Mouse (Mus musculus): ENCODE data around the gene Gps2.
"Not testable (repeated sequence)": the region's sequence is repeated elsewhere in the genome, so short reads cannot be mapped to it uniquely, and the experiment has no call there.

The Gps2 gene

GRCm38 (mm10) chr11:69916652-69917378 is 3.1 kb downstream of the Gps2 start:
- not testable (repeated sequence) for DNase-seq (ENCODE audit: low spot score)

DNA sequence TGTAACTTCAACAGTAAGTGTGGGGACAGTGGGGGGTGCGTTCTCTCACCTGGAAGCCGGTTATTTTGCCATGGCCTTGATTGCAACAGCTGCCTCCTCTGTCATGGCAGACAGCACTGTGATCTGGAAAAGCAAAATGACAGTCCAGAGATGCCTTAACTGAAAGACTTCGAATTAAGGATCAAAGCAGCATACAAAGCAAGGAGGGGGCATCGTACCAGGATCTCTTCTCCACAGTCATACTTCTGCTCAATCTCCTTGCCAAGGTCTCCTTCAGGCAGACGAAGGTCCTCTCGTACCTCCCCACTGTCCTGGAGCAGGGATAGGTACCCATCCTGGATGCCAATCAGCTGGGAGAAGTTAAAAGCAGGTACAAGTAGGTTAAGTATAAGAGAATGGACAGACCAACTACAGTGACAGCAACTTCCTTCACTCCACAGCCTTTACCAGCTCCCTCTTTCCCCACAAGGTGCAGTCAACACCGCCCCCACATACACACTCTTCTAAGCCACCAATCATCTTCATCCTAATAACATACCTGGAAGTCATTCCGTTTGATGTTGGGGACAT is 3.8 kb downstream of the Gps2 start:
- no peak for DNase-seq (ENCODE audit: low spot score)

DNA sequence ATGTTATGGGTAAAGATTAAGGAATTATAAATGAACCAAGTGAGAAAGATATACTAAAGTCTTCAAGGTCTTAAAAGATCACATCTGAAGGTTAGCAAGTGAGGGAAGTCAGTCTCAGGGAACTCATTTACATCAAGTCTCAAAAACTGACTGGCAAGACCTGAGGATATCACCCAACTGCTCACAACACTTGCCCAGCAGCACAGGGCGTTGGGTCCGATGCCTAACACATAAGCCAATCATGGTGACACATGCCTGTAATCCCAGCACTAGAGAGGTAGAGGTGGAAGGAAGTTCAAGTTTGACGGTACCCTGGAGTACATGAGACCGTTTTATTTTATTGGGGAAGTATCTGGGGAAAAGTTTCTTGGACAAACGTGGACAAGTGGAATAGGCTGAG is 4.4 kb downstream of the Gps2 start:
- no peak for DNase-seq (ENCODE audit: low spot score)

- DNase-seq (ENCODE audit: low spot score) = no peak
Measured at GRCm38 (mm10) chr11:69919053-69919452, 5.4 kb downstream of the Gps2 start.

GRCm38 (mm10) chr11:69919661-69920265 is 6.1 kb downstream of the Gps2 start:
- DNase-seq (ENCODE audit: low spot score) = peak; percentile 81

DNA sequence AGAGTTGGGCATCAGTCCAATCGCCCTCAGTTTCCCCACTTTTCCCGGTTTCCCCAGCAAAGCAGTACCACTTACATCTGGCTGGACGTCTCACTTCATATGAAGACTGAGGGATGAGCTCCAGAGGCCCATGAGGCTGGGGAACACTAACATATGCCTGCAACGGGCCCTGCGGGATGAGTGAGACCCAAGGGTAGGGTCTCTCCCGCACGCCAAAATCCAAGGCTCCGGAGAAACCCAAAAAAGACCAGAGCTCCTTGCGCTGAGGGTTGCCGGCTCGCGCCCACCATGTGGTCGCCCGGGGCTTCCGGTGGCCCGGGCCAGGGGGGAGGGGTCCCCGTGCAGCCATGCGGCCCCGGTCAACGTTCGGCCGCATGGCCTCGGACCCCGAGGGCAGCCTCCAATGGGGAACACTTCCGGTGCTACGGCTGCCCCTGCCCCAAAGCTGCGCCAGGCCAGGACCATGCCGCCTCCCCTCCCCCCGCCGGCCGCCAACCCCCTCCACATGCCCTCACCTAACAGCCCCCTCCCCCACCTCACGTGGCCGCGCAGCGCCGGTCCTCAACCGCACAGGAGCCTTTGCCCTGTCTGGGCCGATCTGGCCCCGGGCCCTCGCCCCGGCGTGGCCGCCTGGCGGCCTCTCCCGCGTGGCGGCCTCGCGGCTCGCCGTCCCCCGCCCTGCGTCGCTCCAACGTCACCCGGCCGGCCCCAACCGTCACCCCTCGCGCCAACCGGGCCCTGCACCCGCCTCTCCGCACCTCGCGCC is 6.8 kb downstream of the Gps2 start:
- DNase-seq (ENCODE audit: low spot score) = no peak

DNA sequence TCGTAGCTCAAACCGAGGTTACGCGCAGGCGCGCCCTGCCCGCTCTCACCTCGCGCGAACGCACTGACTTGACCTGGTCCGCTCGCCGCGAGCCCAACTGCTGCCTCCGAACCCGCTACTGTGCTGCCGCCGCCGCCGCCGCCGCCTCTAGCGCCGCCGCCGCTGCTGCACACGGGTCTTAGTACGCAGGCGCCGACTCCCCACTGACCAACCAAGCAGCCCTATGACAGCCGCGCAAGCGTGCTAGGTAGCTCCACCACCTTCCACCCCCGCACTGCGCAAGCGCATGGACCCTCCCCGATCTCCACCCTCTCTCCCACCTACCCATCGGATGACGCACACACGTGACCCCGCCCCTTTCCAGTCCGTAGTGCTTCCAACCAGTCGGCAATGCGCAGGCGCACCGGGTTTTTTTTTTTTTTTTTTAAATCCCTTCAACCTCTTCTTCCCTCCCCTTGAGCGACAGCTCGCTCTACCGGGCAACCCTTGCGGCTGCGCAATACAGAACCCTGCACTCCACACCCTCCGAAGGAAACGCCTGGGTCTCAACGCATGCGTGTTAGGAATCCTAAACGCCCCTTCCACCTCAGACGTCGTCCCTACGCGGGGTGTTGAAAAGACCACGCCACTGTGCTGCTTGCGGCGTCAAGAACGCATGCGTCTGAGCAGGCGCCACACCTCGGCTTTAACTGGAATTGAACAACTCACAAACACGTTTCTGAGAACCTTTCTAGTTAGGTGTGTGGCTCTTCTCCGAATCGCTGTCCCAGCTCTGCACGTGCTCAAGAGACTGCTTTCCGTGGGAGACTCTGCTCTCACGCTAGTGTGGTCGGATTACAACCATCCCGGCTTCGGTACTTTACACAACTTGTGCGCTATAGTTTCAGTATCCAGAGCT is 7.7 kb downstream of the Gps2 start, which contains the start of gene Eif5a:
TSS of gene Eif5a (minus strand) at position 845 of the 898 bp plus-strand sequence.
- peak; percentile 100 for DNase-seq (ENCODE audit: low spot score)

- no peak for DNase-seq (ENCODE audit: low spot score)
Measured at GRCm38 (mm10) chr11:69922012-69922756, 8.5 kb downstream of the Gps2 start.

DNA sequence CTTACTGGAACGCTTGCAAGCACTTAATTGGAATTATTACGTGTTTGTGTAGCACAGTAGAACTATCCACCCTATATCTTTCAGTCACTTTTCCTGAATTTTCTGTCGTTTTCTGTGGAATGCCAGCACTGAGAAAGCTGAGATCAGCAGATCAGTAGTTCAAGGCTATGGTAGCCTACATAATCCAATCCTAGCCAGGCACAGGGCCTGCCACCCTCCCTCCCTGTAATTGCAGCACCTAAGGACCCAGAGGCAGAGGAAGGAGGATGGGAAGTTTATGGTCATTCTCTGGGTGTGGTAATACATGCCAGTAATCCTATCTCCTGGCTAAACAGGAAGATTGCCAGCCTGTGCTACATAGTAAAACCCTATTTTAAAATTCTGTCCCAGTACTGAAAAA is 9.1 kb downstream of the Gps2 start:
- no peak for DNase-seq (ENCODE audit: low spot score)

GRCm38 (mm10) chr11:69927501-69927900 is 13.8 kb downstream of the Gps2 start:
- no peak for DNase-seq (ENCODE audit: low spot score)

- no peak for DNase-seq (ENCODE audit: low spot score)
Measured at GRCm38 (mm10) chr11:69929712-69930111, 16.0 kb downstream of the Gps2 start.

GRCm38 (mm10) chr11:69930176-69930575 is 16.5 kb downstream of the Gps2 start:
- not testable (repeated sequence) for DNase-seq (ENCODE audit: low spot score)

- DNase-seq (ENCODE audit: low spot score) = no peak
Measured at GRCm38 (mm10) chr11:69930967-69931537, 17.4 kb downstream of the Gps2 start.

- DNase-seq (ENCODE audit: low spot score) = no peak
Measured at GRCm38 (mm10) chr11:69931769-69932168, 18.1 kb downstream of the Gps2 start.

GRCm38 (mm10) chr11:69932254-69932653 is 18.6 kb downstream of the Gps2 start:
- no peak for DNase-seq (ENCODE audit: low spot score)

- no peak for DNase-seq (ENCODE audit: low spot score)
Measured at GRCm38 (mm10) chr11:69933066-69933465, 19.4 kb downstream of the Gps2 start.

DNA sequence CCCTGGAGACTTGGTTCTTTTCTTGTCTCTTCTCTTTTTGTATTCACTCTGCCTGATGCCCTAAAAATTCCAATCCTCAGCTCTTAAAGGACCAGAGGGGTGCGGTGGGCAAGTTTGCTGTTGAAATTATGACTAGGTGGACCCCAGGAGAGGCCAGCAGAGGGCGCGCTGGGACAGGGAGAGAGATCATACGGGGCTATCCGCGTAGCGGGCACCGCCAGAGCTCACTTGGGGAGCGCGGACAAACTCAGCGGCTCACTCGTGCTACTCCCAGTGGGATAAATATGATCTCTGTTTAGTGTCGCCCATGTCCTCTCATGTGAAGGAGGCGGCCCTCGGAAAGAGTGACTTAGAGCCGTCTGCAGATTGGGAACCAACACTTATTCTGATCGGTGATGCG is 20.5 kb downstream of the Gps2 start:
- peak; percentile 95 for DNase-seq (ENCODE audit: low spot score)

- no peak for DNase-seq (ENCODE audit: low spot score)
Measured at GRCm38 (mm10) chr11:69934681-69935080, 21.0 kb downstream of the Gps2 start.

- peak; percentile 91 for DNase-seq (ENCODE audit: low spot score)
Measured at GRCm38 (mm10) chr11:69935137-69935879, 21.6 kb downstream of the Gps2 start, which contains the start of gene Ybx2. Ybx2 (plus strand) TSS chr11:69935796.

DNA sequence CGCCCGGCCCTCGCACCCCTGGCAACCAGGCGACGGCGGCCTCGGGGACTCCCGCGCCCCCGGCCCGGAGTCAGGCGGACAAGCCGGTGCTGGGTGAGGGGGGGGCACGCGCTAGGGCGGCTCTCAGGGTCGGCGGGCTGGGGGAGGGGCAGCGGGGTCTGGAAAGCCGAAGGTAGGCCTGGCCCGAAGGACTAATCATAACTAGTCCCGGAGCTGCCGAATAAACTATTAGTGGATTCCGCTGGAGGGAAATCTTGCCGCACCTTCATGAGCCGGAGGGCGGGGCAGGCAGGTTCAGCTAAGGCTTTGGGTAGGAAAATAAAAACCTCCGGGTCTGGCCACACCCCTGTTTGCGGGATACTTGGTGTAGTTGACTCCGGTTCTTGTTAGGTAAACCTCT is 22.5 kb downstream of the Gps2 start:
- no peak for DNase-seq (ENCODE audit: low spot score)
